Mouse (Mus musculus) thymus, adult 2 months (tissue): ENCODE measurements around the gene Lrsam1.

Source experiments
- CTCF ChIP-seq: fragments of 200-500 bp; IDR thresholded peaks from 2 replicates; pipeline ENCODE4 v1.5.1; 2012; ENCODE audit warnings: mild to moderate bottlenecking, control low read depth, low read length, moderate library complexity, borderline replicate concordance; ENCODE audit not compliant: control insufficient read depth, poor library complexity, insufficient read depth; ENCODE audit errors: extremely low read depth
- POLR2A ChIP-seq: fragments of 200-500 bp; IDR thresholded peaks from 2 replicates; pipeline ENCODE4 v1.6.1; 2012; ENCODE audit warnings: mild to moderate bottlenecking, low read length, control low read depth, moderate library complexity; ENCODE audit not compliant: control insufficient read depth, poor library complexity, insufficient read depth; ENCODE audit errors: extremely low read depth

DNA sequence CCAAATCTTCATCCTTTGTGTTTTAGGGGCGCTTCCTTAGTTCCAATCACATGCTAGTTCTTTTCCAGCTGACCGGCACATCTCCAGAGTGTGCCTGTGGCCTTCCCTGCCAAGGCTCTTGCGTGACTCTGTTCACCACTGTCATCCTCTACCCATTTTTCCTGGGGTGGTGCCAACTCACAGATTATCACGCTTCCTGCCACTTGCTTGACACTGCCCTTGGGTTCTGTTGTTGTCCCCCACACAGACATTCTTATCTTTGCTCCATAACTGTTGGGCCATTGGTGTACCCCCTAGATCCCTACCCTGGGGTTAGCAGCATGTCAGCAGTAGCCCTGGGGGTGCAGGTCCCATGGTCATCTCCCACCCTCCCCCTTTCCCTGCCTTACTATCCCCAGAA, 57.9 kb downstream of the Lrsam1 start:
- no peak for TF ChIP-seq CTCF
- TF ChIP-seq POLR2A: no peak
